Mouse (Mus musculus) MEL (cell line): ENCODE results near the gene Gria3.

Source experiments
- CTCF ChIP-seq, 3 experiments: IDR thresholded peaks in 2 of 3; conservative IDR thresholded peaks in 1 of 3; 2 replicates each; pipeline ENCODE4 v1.5.1; 2011 to 2012; ENCODE audit warnings: low read length in 3 of 3, low read depth in 2 of 3, mild to moderate bottlenecking in 2 of 3, improper control_type of control experiment in 1 of 3, inconsistent platforms in 1 of 3, mixed read lengths in 1 of 3, moderate library complexity in 1 of 3; ENCODE audit not compliant: control insufficient read depth in 1 of 3, insufficient read depth in 1 of 3, poor library complexity in 1 of 3, severe bottlenecking in 1 of 3
- EP300 ChIP-seq, 2 experiments: IDR thresholded peaks; 2 replicates each; pipeline ENCODE4 v1.6.1; 2011; ENCODE audit warnings: improper control_type of control experiment in 2 of 2, low read length in 2 of 2, low read depth in 1 of 2, mild to moderate bottlenecking in 1 of 2
- ETS1 ChIP-seq: IDR thresholded peaks from 2 replicates; pipeline ENCODE4 v1.6.1; 2012; ENCODE audit warnings: low read depth, mild to moderate bottlenecking, inconsistent platforms, low read length, improper control_type of control experiment, moderate library complexity
- GATA1 ChIP-seq: IDR thresholded peaks from 2 replicates; pipeline ENCODE4 v1.6.1; 2011; ENCODE audit warnings: low read depth, low read length, improper control_type of control experiment
- JUND ChIP-seq: IDR thresholded peaks from 2 replicates; pipeline ENCODE4 v1.6.1; 2011; ENCODE audit warnings: low read depth, mild to moderate bottlenecking, improper control_type of control experiment, low read length
- KAT2A ChIP-seq: conservative IDR thresholded peaks from 2 replicates; pipeline ENCODE4 v1.6.1; 2012; ENCODE audit warnings: low read depth, low read length, improper control_type of control experiment, inconsistent platforms
- MAZ ChIP-seq: IDR thresholded peaks from 2 replicates; pipeline ENCODE4 v1.6.1; 2012; ENCODE audit warnings: low read depth, mild to moderate bottlenecking, inconsistent platforms, low read length, improper control_type of control experiment
- POLR2A ChIP-seq, 2 experiments: IDR thresholded peaks; 2 replicates each; pipeline ENCODE4 v1.6.1; 2011 to 2012; ENCODE audit warnings: low read length in 2 of 2, mild to moderate bottlenecking in 2 of 2, control low read depth in 1 of 2, improper control_type of control experiment in 1 of 2, low read depth in 1 of 2, moderate library complexity in 1 of 2; ENCODE audit not compliant: control insufficient read depth in 1 of 2, insufficient read depth in 1 of 2, poor library complexity in 1 of 2
- POLR2AphosphoS2 ChIP-seq: IDR thresholded peaks from 2 replicates; pipeline ENCODE4 v1.6.1; 2011; ENCODE audit warnings: low read length, improper control_type of control experiment
- POLR2AphosphoS5 ChIP-seq: IDR thresholded peaks from 2 replicates; pipeline ENCODE4 v1.6.1; 2012; ENCODE audit warnings: low read depth, borderline replicate concordance, mild to moderate bottlenecking, inconsistent platforms, low read length, moderate library complexity, mixed read lengths
- RAD21 ChIP-seq: IDR thresholded peaks from 2 replicates; pipeline ENCODE4 v1.6.1; 2011; ENCODE audit warnings: mild to moderate bottlenecking, low read depth, low read length, improper control_type of control experiment
- RCOR1 ChIP-seq: IDR thresholded peaks from 2 replicates; pipeline ENCODE4 v1.6.1; 2012; ENCODE audit warnings: low read depth, mild to moderate bottlenecking, inconsistent platforms, low read length, improper control_type of control experiment
- TCF12 ChIP-seq: IDR thresholded peaks from 2 replicates; pipeline ENCODE4 v1.6.1; 2014; ENCODE audit warnings: low read depth, mild to moderate bottlenecking, inconsistent platforms, low read length, improper control_type of control experiment, moderate library complexity
- ZKSCAN1 ChIP-seq: IDR thresholded peaks from 2 replicates; pipeline ENCODE4 v1.6.1; 2012; ENCODE audit warnings: low read depth, mild to moderate bottlenecking, inconsistent platforms, low read length, improper control_type of control experiment, moderate library complexity

GRCm38 (mm10) chrX:41387086-41387485 is 13.6 kb upstream of the Gria3 start:
- TF ChIP-seq KAT2A (no peak), EP300 (IDR thresholded peaks at IDR 0.05; ENCODE audit: low read depth in 1 of 2, low read length in 2 of 2) (no peak), JUND (no peak), RAD21 (no peak), CTCF (IDR thresholded peaks at IDR 0.05 in 2 of 3, conservative IDR thresholded peaks at IDR 0.05 in 1 of 3; ENCODE audit: control insufficient read depth in 1 of 3, insufficient read depth in 1 of 3, low read depth in 2 of 3, low read length in 3 of 3, poor library complexity in 1 of 3, severe bottlenecking in 1 of 3) (no peak), RCOR1 (no peak), POLR2AphosphoS5 (no peak), ETS1 (no peak), ZKSCAN1 (no peak), POLR2A (IDR thresholded peaks at IDR 0.05; ENCODE audit: control insufficient read depth in 1 of 2, insufficient read depth in 1 of 2, low read depth in 1 of 2, low read length in 2 of 2, poor library complexity in 1 of 2) (no peak), TCF12 (no peak), POLR2AphosphoS2 (no peak), MAZ (no peak), GATA1 (no peak)
